Mouse (Mus musculus) small intestine, adult 2 months (tissue): ENCODE measurements around the gene Tnfrsf21. TPM values are rescaled to one million over a fixed set of nuclear protein-coding genes. Genes with fewer than 3 reads are reported as not detected.

Source experiments
- H3K27ac ChIP-seq: fragments of 200-500 bp; 2 replicates; pipeline ENCODE4 v1.5.1; 2012; ENCODE audit warnings: low read depth, low read length, control low read depth, inconsistent platforms; ENCODE audit not compliant: insufficient read depth
- H3K27me3 ChIP-seq: fragments of 200-500 bp; 2 replicates; pipeline ENCODE4 v1.6.1; 2012; ENCODE audit warnings: mild to moderate bottlenecking, moderate library complexity, low read length, inconsistent platforms; ENCODE audit not compliant: control insufficient read depth, insufficient read depth
- H3K36me3 ChIP-seq: fragments of 200-500 bp; 2 replicates; pipeline ENCODE4 v1.6.1; 2012; ENCODE audit warnings: mild to moderate bottlenecking, low read length, control low read depth, inconsistent platforms; ENCODE audit not compliant: control insufficient read depth, insufficient read depth
- H3K4me1 ChIP-seq: fragments of 200-500 bp; 2 replicates; pipeline ENCODE4 v1.6.1; 2012; ENCODE audit warnings: low read length, inconsistent platforms, mixed read lengths; ENCODE audit not compliant: control insufficient read depth, insufficient read depth, insufficient read length
- H3K4me3 ChIP-seq: fragments of 200-500 bp; 2 replicates; pipeline ENCODE4 v1.5.1; 2012; ENCODE audit warnings: low read depth, mild to moderate bottlenecking, control low read depth, inconsistent platforms, low read length, moderate library complexity
- CTCF ChIP-seq: fragments of 200-500 bp; IDR thresholded peaks from 2 replicates; pipeline ENCODE4 v1.5.1; 2012; ENCODE audit warnings: low read depth, mild to moderate bottlenecking, control low read depth, inconsistent platforms, low read length, moderate library complexity, mixed read lengths; ENCODE audit not compliant: insufficient replicate concordance, insufficient read length; ENCODE audit errors: extremely low read depth
- POLR2A ChIP-seq: fragments of 200-500 bp; IDR thresholded peaks from 2 replicates; pipeline ENCODE4 v1.6.1; 2012; ENCODE audit warnings: low read depth, mild to moderate bottlenecking, control low read depth, inconsistent platforms, low read length, moderate library complexity
- WGBS: fragments of 180-500 bp; shearing (Covaris S2); methylation state at CpG from one replicate; pipeline ENCODE4 v1.1.7; 2018; 5-methylcytosine and 5-hydroxymethylcytosine counted together
- polyA plus RNA-seq: library from polyadenylated mRNA; depleted of rRNA; stranded (reverse); fragments of >200 nt; gene quantifications from 2 replicates; pipeline ENCODE4 v1.2.3, GENCODE M21; 2012

Tnfrsf21 gene
- polyA plus RNA-seq, 1 experiment = 28.5 TPM

DNA sequence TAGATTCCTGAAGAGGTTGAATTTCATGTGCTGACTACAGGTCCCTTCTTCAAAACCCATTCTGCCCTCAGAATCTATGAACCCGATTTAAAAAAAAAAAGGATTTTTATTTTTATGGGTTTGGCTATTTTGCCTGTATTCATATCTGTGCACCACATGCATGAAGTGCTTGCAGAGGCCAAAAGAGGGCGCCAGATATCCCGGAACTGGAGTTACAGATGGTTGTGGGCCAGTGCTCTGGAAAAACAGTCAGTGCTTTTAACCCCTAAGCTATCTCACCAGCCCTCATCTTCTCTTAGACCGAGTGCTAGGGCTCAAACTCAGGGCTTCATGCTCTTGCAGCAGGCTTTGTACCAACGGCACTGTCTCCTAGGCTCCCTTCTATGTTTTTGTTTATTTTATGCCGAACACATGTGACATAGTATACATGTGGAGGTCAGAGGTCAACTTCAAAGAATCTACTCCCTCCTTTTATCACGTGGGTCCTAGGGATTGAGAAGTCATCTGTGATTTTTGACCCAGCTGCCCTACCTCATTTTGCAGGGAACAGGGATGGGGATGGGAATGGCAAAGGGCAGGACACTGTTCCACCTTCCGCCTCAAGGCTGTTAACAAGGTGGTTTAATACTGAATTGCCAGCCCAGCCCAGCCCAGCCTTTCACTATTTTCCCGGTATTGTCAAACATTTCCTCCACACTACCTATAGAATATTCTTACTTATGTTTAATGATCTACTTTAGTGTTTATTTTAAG lies 30.3 kb upstream of the Tnfrsf21 start:
- TF ChIP-seq POLR2A (no peak), CTCF (0 out of 2 replicates have a peak, but pooled peaks have one; percentile 39)
- WGBS = 25% methylated on average over 9 of the region's 9 CpGs
- H3K4me1 ChIP-seq = peaks cover 11% of the 10 kb centered on the region; the same call in 1 of the 2 replicates
- no peak overlapping the region; the same call in 1 of the 2 replicates for H3K4me3 ChIP-seq
- peak overlapping the region; percentile 53 for H3K27ac ChIP-seq
- no peaks in the 10 kb centered on the region for H3K27me3 ChIP-seq
- H3K36me3 ChIP-seq = no peaks in the 10 kb centered on the region

DNA sequence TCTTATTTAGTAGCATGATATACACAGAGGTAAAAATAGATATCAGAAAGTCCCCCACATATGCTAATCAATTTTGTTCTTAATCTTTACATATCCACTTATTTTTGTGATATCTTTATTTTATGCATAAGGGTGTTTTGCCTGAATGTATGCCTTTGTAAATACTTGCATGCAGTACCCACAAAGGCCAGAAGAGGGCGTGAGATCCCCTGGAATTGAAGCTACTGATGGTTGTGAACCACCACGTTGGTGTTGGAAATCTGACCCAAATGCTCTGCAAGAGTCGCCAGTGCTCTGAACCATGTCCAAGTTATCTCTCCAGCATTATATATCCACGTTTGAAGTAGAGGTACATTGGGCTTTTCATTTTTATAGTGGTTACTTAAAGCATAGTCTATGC lies 28.7 kb upstream of the Tnfrsf21 start:
- Histone ChIP-seq H3K27me3 (no peaks in the 10 kb centered on the region), H3K27ac (no peak overlapping the region), H3K36me3 (no peaks in the 10 kb centered on the region), H3K4me1 (peaks cover 6% of the 10 kb centered on the region; the same call in 1 of the 2 replicates), H3K4me3 (no peak overlapping the region)
- 30% methylated on average over 4 of the region's 4 CpGs for WGBS
- no peak for TF ChIP-seq POLR2A
- peak; percentile 60; the same call in 1 of the 2 replicates for TF ChIP-seq CTCF

DNA sequence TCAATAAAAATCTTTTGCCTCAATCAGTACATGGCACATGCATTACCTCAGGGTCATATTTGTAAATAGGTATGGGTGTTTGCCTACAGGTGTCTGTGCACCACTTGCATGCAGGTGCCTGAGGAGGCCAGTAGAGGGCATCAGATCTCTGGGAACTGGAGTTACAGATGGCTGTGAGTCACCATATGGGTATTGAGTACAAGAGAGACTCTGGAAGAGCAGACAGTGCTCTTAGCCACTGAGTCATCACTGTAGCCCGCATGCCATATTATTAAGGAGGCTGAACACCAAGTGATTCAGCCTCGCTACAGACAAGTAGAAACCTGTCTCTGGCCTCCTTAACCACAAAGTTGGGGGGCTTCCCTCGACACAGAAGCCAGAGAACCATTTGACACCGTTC lies 26.4 kb upstream of the Tnfrsf21 start:
- no peaks in the 10 kb centered on the region for H3K36me3 ChIP-seq
- WGBS = 80% methylated on average over 4 of the region's 4 CpGs

DNA sequence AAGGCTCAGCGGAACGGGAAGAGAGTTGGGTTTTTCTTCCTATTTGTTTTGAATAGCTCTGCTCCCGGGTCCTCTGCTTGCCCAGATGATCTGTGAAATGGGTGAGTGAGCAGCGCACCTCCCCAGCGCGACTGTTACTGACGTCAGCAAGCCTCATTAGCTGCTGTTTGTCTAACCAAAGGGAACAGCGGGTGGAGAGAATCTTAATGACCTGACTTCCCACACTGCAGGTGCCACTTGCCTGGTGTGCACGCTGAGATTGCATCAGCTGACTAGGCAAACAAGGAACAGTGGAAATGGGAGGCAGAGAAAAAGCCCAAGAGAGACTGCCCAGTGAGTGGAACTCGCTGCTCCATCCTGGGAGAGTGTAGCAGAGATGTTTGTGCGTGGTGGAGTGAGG lies 25.2 kb upstream of the Tnfrsf21 start:
- no peaks in the 10 kb centered on the region for H3K27me3 ChIP-seq
- H3K4me1 ChIP-seq = peaks cover 3% of the 10 kb centered on the region; the same call in 1 of the 2 replicates
- 38% methylated on average over 11 of the region's 11 CpGs for WGBS
- no peaks in the 10 kb centered on the region for H3K36me3 ChIP-seq
- no peak for TF ChIP-seq CTCF
- no peak for TF ChIP-seq POLR2A
- H3K27ac ChIP-seq = no peak overlapping the region
- H3K4me3 ChIP-seq = no peak overlapping the region

More for the DNA sequence above, 26.4 kb upstream of the Tnfrsf21 start:
- Histone ChIP-seq H3K4me3 (no peak overlapping the region), H3K4me1 (peaks cover 6% of the 10 kb centered on the region; the same call in 1 of the 2 replicates), H3K27ac (no peak overlapping the region), H3K27me3 (no peaks in the 10 kb centered on the region)
- no peak for TF ChIP-seq POLR2A
- peak; percentile 26; the same call in 1 of the 2 replicates for TF ChIP-seq CTCF

DNA sequence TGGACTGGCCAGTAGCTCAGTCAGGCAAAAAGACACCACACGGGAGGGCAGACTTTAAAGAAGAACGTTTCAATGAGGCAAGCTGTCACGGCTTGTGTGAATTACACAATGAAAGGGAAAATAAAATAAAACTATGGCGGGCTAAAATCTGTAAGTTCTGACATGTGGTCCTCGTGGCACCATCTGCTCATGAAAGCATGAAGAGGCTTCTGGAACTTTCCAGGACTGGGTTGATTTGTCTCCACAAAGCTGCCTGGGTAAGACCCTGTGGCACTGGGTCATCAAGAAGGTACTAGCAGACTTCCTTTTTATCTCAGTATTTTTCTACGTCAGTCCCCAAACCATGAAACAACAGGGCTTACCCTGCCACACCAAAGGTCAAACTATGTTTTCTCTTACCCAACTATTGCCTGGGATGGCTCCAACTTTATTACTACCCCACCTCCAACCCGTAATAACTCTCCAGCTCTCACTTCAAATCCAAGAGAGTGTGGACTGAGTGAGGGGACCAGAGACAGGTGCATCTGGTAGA lies 16.8 kb upstream of the Tnfrsf21 start:
- 60% methylated on average over 7 of the region's 7 CpGs for WGBS

DNA sequence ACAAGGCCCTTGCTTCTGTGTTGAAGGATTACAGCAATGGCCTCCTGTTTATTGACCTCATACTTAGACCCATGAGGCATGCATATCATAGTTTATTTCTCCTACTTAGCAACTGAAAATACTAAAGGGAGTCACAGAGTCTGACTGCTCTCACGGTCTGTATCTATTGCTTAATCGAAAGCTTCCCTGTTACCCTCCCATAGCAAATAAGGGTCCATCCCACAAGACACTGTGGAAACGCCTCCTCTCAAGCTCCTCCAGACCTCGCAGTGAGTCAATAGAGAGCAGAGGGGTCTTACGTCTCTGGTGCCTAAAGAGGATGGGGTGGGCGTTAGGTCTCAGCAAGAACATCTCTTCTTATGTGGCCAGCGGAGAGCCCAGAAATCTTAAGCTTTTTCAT lies 15.8 kb upstream of the Tnfrsf21 start:
- WGBS = 85% methylated on average over 7 of the region's 7 CpGs
- no peak for TF ChIP-seq POLR2A
- TF ChIP-seq CTCF = no peak

More for the DNA sequence above, 16.8 kb upstream of the Tnfrsf21 start:
- Histone ChIP-seq H3K27me3 (no peaks in the 10 kb centered on the region), H3K4me1 (peaks cover 6% of the 10 kb centered on the region; the same call in 1 of the 2 replicates), H3K27ac (no peak overlapping the region), H3K4me3 (no peak overlapping the region), H3K36me3 (no peaks in the 10 kb centered on the region)
- TF ChIP-seq POLR2A = no peak
- TF ChIP-seq CTCF = no peak

DNA sequence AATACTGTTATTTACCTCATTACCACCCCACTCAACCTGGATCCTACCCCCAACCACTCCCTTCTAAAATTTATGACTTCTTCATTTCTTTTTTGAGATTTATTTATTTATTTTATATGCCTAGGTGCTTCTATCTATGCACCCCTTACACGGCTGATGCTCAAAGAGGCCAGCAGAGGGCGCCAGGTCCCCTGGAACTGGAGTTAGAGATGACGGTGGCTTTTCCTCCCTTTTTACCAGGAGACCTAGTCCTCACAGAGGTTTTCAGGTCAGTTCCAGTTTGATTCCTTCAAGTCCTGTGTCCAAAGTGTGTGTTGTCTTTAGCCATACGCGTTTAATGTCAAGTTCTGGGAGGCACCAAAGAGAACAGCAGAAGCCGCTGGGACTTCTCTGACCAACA lies 3.6 kb upstream of the Tnfrsf21 start:
- 31% methylated on average over 6 of the region's 6 CpGs for WGBS
- TF ChIP-seq CTCF (peak; percentile 92), POLR2A (no peak)
- no peak overlapping the region for H3K27ac ChIP-seq

More for the DNA sequence above, 15.8 kb upstream of the Tnfrsf21 start:
- Histone ChIP-seq H3K27ac (no peak overlapping the region), H3K27me3 (no peaks in the 10 kb centered on the region), H3K36me3 (no peaks in the 10 kb centered on the region), H3K4me3 (no peak overlapping the region), H3K4me1 (peaks cover 6% of the 10 kb centered on the region; the same call in 1 of the 2 replicates)

More for the DNA sequence above, 3.6 kb upstream of the Tnfrsf21 start:
- 0 out of 2 replicates have a peak, but pooled peaks cover 2% of the 10 kb centered on the region for H3K27me3 ChIP-seq
- H3K4me1 ChIP-seq = no peaks in the 10 kb centered on the region; the same call in 1 of the 2 replicates
- H3K4me3 ChIP-seq = no peak overlapping the region
- H3K36me3 ChIP-seq = no peaks in the 10 kb centered on the region
